Mouse (Mus musculus): ENCODE data around the gene Uqcr11.
A peak's percentile ranks its signal among the peaks of the same experiment; 100 is the strongest.

Gene Uqcr11

DNA sequence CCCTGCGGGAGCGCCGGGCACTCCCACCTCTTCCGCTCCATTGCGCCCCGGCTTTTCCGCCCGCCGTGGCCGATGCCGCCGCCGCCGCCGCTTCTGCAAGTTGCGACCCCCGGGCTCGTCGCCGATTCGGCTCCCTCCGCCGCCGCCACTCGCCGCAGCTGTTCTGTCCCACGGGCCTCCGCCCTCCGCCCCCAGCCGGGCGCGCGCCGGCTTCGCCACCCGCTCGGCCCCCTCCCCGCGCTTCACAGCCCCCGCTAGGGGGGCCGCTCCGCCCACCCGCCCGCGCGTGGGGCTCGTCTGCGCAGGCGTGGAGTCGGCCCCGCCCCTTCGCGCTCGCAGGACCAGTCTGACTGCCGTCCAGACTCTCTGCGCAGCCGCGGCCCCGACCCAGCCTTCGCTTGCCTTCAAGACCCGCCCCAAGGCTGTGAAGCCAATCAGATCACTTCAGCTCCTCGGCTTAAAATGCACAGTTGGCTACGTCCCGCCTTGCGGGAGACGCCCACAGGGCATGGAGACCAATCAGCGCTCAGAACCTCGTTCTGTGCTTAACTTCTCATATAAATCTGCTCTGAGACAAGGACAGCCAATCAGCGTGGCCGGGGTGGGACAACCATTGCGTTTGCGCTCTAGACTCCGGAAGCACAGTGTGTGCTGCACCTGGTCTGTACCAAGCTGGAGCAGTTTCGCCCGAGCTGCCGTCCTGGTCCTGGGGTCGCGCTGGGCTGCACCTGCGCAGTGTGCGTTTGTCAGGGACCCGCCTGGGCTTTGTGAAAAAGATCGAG is 7.2 kb downstream of the Uqcr11 start, which contains the start of gene Mbd3:
TSS of gene Mbd3 (minus strand) at position 360 of the 782 bp plus-strand sequence.
- DNase-seq (ENCODE audit: low spot score): peak; percentile 99

DNA sequence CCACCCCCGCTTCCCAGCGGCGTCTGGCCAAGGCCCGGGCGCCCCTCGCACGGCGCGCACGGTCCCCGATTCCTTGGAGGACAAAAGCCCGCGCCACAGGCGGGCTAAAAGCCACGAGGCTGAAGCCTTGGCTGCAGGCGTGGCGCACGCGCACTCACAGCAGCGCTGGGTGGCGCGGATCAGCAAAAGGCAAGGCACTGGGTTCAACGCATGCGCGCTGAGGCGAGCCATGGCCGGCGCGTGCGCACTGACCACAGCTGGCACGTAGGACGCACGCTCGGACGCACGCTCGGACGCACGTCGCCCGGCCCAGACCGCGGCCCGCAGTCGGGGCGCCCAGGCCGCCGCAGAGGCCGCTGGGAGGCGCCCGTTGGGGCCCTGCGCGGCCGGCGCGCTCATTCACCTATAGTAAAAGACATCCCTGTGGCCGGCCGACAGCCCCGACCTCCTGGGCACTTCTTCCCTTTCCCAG is 7.9 kb downstream of the Uqcr11 start:
- peak; percentile 98 for DNase-seq (ENCODE audit: low spot score)

DNA sequence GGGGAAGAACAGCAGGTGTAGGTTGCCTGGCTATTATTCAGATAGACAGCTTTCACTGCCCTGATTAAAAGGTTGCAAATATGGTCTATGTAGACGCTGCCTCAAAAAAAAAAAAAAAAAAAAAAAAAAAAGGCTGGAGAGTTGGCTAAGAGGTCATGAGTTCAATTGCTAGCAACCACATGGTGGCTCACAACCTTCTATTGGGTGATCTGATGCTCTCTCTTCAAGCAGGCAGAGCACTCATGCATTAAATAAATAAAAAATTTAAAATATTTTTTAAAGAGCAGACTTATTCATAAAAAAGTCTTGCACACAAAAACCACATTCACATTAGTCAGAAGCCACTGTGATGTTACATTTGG is 8.5 kb downstream of the Uqcr11 start:
- peak; percentile 23 for DNase-seq (ENCODE audit: low spot score)

DNA sequence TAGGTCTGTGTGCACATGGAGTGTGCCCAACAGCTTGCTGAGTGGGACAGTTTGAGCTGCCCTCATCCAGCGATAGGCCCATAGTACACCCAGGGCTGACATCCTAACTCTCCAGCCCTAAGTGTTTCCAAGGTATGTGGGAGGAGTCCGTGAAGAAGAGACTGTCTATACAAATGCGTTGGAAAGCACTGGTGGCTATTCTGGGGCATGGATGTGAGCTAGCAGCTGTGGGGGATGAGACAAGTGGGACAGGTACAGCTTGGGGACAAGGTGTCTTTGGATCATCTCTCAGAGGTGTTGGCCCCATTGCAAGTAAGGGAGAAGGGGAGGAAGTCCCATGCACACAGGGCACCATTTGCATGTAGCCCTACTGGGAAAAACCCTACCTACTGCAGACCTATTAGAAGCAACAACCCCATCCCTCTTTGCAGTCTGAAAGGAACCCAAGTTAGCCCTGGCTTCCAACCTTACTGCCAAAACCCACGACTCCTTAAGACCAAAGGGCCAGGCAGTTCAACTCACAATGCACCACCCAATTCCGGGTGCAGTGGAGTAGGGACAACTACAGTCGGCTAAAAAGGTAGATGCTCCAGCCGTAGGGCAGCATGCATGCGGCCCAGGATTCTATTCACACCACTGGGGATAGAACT is 9.0 kb downstream of the Uqcr11 start:
- no peak for DNase-seq (ENCODE audit: low spot score)

DNA sequence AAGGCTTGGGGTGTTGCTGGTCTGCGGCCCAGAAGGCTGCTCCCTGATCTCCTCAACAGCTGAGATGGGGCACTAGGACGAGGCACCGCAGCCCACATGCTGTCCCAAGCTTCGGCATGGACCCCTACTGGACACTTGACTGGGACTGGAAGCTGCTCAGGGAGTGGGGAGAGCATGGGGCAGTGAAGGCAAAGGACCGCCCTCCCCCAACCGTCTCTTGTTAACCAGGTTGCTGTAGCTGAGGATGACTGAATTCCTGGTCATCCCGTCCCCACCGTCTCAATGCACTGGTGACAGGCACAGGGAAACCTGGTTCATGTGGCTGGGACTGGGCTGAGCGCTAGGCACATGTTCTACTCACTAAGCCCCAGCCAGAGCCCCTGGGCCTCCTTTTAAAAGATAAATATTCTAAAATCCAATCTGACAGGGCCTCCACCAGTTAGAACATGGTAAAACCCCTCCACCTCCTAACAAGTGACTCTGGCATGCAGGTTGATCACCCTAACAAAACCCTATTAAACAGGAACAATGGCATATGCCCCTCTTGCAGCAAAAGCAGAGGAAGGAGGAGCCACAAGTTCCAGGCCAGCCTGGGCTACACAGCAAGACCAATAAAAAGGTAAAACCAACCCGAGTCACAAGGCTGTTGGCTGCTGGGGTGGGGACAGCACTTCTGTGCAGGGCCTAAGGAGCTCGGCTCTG is 9.7 kb downstream of the Uqcr11 start:
- DNase-seq (ENCODE audit: low spot score): no peak

DNA sequence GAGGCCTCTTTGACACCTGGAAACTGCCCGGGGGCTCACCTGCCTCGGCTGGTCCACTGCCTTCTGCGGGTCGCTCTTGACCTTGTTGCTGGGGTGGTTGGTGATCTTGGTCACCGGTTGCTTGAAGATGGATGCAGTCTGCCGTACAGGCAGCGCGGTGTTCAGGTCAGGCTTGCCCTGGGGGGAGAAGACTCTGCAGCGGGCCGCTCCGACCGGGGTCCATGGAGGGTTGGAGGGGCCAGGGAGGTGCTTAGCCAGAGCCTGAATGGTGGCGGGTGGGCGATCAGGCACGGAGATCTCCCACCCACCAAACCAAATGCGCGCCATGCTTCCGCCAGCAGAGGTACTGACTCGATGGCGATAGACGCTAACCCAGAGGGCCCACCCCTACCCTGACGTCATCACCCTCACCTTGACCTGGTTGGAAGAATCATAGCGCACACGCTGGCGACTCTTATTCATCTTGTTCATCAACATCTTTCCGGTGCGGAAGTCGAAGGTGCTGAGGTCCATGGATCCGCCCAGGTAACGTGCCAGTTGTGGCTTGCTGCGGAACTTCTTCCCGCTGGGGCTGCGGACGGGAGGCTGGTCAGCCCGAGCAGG is 11.5 kb downstream of the Uqcr11 start:
- DNase-seq (ENCODE audit: low spot score): no peak

DNA sequence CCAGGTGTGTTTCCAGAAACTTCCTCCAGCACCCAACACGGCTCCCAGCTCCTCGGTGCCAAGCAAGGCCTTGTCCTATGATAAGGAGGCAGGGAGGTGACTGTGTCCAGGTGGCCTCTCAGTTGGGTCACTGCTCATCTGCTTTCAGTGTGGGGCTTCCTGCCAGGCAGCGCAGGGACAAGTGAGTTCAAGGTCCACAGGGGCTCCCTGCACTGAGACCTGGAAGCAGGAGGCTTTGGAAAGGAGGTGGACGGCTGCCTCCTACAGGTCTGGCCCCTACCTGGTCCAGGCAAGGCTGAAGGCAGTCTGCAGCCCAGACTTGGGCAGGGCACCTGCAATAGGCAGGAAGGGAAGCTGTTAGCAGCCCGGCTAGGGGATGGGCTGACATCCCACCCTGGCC is 13.9 kb downstream of the Uqcr11 start:
- DNase-seq (ENCODE audit: low spot score): no peak

DNA sequence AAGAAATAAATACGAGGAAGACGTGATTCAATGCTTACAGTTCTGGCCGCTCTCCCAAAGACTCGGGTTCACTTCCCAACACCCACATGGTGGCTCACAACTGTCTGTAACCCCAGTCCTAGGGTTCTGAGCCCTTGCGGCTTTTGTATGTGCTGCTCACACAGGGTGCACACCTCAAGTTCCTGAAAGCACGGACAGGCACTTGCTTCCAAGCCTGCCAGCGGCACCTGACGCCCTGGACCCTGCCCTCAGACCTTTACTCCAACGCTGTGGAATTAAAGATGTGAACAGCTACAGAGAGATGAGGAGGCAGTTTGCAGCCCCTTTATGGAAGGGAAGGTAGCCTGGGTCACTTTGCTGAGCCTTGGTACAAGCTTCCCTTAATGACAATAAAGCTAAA is 15.9 kb downstream of the Uqcr11 start:
- DNase-seq (ENCODE audit: low spot score): no peak

DNA sequence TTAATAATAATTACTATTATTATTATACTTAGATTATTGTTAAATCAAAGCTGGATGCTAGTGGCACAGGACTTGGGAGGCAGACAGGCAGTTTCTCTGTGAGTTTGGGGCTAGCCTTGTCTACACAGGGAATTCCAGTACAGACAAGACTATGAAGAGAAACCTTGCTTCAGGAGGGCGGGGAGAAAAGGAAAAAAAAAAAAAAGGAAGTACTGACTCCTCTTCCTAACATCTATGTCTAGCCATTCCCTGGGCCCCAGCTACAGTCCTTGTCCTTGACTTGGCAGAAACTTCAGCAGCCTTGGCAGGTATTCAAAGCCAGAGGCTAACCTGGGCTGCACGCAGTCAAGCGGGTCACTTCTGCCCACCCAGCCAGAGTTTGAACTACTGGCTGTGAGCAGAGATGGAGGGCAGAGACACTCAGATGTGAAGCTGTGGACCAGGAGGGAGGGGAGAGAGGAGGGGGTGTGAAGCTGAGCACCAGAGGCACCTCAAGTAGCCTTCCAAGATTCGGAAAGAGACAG is 17.4 kb downstream of the Uqcr11 start:
- DNase-seq (ENCODE audit: low spot score): no peak

DNA sequence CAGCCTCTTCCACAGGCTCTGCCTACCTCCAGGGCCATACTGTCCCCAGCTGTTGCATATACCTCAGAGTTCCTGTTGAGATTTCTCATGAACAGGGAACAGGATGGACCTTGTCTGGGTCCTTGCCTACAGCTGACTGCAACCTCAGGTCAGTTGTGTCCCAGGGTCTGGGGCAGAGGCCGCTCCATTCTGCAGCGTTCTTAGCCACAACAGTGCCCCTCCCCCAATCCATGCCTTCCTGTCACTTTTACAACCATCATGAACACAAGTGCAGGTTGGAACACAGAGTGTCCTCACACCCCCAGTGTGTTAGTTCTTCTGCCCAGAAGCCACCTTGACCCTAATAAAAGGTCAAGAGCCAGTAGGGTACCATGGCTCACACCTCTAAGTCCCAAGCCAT is 17.9 kb downstream of the Uqcr11 start:
- DNase-seq (ENCODE audit: low spot score): no peak

DNA sequence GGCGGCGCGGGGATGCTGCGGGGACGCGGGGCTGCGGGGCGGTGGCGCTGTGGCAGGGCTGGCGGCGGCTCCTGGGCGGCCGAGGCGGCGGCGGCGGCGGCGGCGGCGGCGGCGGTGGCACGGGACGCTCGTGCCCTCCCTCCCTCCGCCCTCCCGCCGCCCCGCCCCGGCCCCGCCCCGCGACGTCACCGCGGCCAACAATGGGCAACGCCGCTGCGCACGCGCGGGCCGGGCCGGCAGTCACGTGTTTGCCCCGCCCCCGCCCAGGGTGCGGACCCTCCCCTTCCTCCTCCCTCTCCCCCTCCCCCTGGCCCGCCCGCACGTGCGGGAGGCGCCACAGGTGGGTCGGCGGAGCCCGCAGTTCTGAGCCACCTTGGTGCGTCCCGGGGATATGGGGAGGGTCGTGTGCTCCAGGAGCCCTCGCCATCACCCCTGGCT is 19.1 kb downstream of the Uqcr11 start, which contains the start of gene Mex3d:
TSS of gene Mex3d (minus strand) at position 138 of the 438 bp plus-strand sequence.
- DNase-seq (ENCODE audit: low spot score): peak; percentile 69

DNA sequence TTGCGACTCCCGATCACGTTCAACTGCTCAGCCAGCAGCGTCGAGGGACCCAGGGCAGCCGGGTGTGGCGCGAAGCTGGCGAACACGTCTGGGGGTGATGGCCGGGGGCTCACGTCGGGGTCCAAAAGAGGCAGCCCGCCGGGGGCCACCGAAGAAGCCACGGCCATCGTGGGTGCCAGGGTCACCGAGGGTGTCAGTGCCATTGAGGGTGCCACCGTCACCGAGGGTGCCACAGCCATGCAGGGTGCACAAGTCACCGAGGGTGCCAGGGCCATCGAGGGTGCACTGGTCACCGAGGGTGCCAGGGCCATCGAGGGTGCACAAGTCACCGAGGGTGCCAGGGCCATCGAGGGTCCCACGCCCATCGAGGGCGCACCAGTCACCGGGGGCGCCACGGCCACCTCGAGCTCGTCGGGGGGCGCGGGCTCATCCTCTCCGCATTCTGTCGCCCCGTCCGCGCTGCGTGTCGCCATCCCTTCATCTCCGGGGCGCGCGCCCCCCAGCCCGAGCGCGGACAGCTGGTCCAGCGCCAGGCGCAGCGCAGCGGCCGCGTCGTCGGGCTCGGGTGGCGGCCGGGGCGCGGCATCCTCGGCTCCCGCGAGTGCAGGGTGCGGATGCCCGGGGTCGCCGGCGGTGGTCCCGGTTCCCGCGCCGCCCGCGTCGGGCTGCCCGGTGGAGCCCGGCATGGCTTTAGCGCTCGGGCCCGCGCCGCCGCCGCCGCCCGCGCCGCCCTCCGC is 19.7 kb downstream of the Uqcr11 start:
- DNase-seq (ENCODE audit: low spot score): no peak

DNA sequence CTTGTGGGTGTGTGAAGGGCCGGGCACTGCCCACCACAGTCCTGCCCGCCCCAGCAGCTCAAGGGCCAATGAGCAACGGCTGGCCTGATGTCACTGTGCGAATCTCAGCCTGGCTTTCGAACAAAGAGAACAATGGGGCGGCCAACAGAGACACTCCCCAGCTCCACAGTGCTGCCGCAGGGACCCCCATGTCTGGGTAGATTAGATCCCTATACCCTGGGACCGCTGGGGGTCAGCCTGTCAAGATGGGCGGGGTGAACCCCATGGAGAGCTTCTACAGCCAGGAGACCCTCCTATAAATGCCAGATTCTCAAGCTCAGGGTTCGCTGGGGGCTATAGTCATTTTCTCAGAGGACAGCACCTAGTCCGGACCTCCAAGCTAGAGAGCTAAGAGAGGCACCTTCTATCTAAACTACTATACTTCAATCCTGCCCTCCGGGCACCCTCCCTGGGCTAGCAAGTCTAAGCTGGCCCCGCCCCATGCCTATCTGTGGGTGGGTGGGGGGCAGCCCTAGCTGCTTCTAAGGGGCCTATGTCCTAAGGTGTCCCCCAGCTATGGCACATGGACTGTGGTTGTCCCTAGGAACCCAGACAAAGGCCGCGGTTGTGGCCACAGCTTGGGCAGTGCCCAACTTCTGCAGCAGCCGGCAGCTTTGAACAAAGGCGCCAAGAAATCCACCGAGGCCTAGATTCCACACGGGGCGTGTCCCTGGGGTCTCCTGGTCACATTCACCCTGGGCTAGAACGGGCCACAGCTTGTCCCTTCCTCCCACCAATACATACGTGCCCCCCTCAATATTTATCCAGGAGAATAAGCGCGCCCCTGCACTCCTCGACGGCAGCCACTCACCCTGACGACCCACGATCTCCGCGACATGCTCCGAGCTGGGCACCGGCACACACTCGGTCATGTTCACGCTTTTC is 20.6 kb downstream of the Uqcr11 start:
- no peak for DNase-seq (ENCODE audit: low spot score)

DNA sequence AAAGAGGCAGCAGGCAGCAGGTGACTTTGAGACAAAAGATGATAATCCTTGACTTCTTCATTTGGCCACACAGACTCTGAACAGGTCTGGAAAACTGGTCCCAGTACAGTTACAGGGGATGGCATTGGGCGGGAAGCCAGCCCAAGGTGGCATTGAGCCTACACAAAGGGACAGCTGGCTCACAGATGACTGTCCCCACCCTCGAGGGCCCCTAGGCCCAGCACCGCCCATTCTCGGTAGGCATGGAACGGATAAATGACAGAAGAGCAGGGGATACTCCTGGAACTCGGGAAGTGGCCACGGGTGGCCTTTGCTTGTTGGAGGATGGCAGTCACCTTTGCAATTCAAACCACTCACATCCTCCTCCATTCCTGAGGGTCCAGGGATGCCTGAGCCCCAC is 21.3 kb downstream of the Uqcr11 start:
- DNase-seq (ENCODE audit: low spot score): peak; percentile 26

DNA sequence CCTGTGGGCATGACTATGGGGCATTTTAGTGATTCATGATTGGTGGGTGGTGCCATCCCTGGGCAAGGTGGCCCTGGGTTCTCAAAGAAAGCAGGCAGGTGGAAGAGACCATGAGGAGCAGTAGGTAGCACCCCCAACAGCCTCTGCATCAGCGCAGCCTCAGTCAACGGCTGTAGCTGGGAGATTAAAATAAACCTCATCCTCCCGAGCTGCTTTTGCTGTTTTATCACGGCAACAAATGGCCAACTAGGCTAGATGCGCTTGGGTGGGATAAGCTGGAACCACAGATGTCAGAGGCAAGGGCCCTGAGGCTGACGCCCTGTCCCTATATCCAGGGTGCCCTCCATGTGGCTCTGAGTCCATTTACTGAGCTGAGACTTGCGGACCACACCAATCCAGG is 21.9 kb downstream of the Uqcr11 start:
- peak; percentile 73 for DNase-seq (ENCODE audit: low spot score)

DNA sequence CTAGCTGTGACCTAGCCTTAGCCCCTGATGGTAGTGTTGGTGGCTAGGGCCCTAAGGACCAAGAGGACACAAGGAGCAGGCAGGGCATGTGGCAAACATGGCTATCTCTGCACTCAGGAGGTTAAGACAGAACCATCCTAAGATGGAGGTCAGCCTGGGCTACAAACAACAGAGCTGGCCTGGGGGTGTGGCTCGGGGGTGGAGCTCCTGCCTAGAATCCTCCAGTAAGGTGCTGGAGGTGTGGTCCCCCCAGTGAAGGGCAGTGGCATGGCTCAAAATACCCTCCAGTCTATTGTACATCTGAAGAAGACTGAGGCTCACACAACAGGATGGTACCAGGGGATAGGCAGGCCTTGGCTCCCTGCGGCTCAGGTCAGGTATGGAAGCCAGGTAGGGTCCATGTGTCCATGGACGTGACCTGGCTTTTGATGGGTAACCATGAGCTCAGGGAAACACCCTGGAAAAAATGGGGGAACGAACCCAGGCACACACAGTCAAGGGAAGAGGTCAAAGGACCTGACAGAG is 22.5 kb downstream of the Uqcr11 start:
- DNase-seq (ENCODE audit: low spot score): peak; percentile 23

DNA sequence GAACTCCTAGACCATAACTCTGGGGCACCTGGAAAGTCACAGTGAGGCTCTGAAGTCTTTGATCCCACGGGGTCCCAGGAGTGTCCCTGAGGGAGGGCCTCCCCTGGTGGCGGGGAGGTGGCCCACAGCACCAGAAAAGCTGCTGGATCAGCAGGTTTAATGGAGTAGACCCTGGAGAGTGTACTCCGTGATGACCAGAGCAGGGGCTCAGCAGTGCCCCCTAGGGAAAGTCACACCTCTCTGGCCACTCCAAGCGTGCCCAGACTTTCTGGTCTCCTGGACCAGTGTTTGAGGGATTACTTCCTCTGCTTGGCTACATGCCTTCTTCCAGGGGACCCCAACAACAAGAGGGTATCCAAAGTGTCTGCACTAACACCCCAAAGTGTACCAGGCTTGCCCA is 23.2 kb downstream of the Uqcr11 start:
- no peak for DNase-seq (ENCODE audit: low spot score)

DNA sequence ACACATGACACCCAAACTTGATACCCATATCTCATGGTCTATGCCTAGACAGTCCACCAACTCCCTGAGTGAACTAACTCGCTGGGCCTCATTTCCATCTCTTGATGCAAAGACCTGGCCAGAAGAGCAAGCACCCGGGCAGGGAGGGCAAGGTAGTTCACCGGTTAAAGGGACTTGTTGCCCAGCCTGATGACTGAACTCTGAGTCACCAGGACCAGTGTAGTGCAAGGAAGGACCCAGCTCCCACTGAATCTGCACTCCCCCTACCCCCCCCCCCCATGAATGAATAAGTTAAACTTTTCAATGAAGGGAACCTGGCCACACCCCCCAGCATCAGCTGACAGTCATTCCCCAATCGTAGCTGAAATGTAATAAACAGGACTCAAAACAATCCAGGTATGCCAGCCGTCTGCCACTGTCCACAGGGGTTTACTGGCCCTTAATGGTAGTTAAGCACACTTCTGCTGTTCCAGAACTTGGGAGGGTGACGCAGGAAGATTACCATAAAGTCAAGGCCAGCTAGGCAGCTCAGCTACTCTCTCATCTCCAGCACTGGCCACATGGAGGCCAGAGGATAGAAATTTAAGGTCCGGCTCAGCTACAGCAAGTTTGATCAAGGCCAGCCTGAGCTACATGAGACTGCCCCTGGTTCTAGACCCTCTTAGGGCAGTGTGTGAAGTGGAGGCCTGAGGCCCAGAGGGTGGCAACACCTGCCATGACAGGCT is 23.8 kb downstream of the Uqcr11 start:
- DNase-seq (ENCODE audit: low spot score): no peak

DNA sequence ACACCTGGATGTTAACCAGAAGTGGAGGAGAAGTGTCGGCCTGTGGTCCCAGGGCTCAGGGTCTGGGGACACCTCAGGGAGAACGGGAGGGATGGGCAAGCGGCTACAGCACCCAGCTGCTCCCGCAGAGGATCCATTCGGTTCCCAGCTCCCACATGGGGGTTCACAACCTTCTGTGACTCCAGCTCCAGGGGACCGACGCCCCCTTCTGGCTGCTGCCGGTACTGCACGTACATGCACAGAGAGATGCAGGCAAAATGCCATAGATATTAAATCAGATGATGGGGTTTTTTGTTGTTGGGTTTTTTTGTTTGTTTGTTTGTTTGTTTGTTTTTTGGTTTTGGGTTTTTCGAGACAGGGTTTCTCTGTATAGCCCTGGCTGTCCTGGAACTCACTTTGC is 28.9 kb downstream of the Uqcr11 start:
- no peak for DNase-seq (ENCODE audit: low spot score)
